Comparison of ENCODE assay signal across 22 mouse cellular contexts in genomic region chr16:66647798-66648197, GRCm38 (mm10).
"Had no signal": no experiment of that assay in that cellular context is flagged by ENCODE, and none has a peak within 500 bp of the region (broad histone marks: within the 10 kb centered on the region; RNA-seq: fewer than 3 reads in every experiment).

No protein-coding gene starts in this region.

- H3K4me1 ChIP-seq: lung, embryonic 15.5 days; megakaryocyte, embryonic 14.5 days; midbrain, embryonic 10.5 days; midbrain, embryonic 12.5 days; neural tube, embryonic 13.5 days; neural tube, embryonic 15.5 days had no signal

- H3K9me3 ChIP-seq: lung, embryonic 15.5 days; megakaryocyte, embryonic 14.5 days; midbrain, embryonic 10.5 days; midbrain, embryonic 12.5 days; neural tube, embryonic 13.5 days; neural tube, embryonic 15.5 days had no signal

- H3K9ac ChIP-seq: liver, postnatal 0 days; lung, embryonic 15.5 days; midbrain, embryonic 12.5 days; neural tube, embryonic 13.5 days; neural tube, embryonic 15.5 days had no signal

- ATAC-seq: liver, postnatal 0 days; lung, postnatal 0 days; midbrain, embryonic 16.5 days had no signal

- H3K4me2 ChIP-seq: lung, embryonic 15.5 days; midbrain, embryonic 12.5 days; neural tube, embryonic 13.5 days; neural tube, embryonic 15.5 days had no signal

- H3K27ac ChIP-seq: lung, embryonic 15.5 days; macrophage; midbrain, embryonic 10.5 days; midbrain, embryonic 12.5 days; neural tube, embryonic 13.5 days; neural tube, embryonic 15.5 days had no signal

- DNase-seq: liver, postnatal 0 days; lung, adult 2 months; lung, postnatal 14 days; lung, postnatal 36 days; midbrain, embryonic 14.5 days; retina, postnatal 1 day; right cerebral cortex, adult 18-20 months; right cerebral cortex, postnatal 25 days; right cerebral cortex, postnatal 4 days; spleen, adult 18-20 months; thymus, adult 18-20 months; thymus, postnatal 25 days had no signal

- H3K36me3 ChIP-seq: lung, embryonic 15.5 days; midbrain, embryonic 10.5 days; midbrain, embryonic 12.5 days; neural tube, embryonic 13.5 days; neural tube, embryonic 15.5 days had no signal

- H3K27me3 ChIP-seq: lung, embryonic 15.5 days; megakaryocyte, embryonic 14.5 days; midbrain, embryonic 12.5 days; neural tube, embryonic 13.5 days; neural tube, embryonic 15.5 days had no signal

- H3K4me3 ChIP-seq: lung, embryonic 15.5 days; megakaryocyte, embryonic 14.5 days; midbrain, embryonic 10.5 days; midbrain, embryonic 12.5 days; myocyte; neural tube, embryonic 13.5 days; neural tube, embryonic 15.5 days had no signal
